In the genomic region with DNA sequence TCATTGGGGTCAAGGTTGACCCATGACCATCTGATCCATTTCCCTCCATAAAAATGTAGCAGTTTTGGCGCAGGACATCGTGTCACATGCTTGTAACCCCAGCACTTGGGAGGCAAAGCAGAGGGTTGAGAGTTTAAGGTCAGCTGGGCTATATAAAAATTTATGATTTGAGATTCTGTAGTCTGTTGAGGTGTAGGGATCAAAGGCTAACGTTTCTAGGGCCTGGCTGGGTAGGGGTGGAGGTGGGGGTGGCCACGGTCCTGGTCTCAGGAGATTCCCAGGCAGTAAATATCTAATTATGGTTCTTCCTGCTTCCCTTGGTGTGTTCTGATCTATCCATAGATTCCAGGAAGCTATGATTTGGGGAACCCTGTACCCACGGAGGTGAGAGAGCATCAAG, we compare ENCODE assay signal across 22 mouse cellular contexts. TPM values are rescaled to one million over a fixed set of nuclear protein-coding genes. Genes with fewer than 3 reads are reported as not detected.
DNase-seq lines count a peak whose midpoint lies in the region; ATAC-seq and TF ChIP-seq lines count a peak whose summit lies in the region.
"Had no signal": no experiment of that assay in that cellular context is flagged by ENCODE, and none has a peak within 500 bp of the region (broad histone marks: within the 10 kb centered on the region; RNA-seq: fewer than 3 reads in every experiment).

No protein-coding gene starts in this region.

- H3K4me1 ChIP-seq in forebrain, embryonic 10.5 days: peaks cover 30% of the 10 kb centered on the region
- H3K4me1 ChIP-seq in forebrain, embryonic 15.5 days: peaks cover 51% of the 10 kb centered on the region
- H3K4me1 ChIP-seq in hindbrain, embryonic 16.5 days (ENCODE audit: control insufficient read depth, insufficient read depth, low read depth, low read length): peaks cover 20% of the 10 kb centered on the region
- H3K4me1 ChIP-seq in neural tube, embryonic 14.5 days (ENCODE audit: control insufficient read depth, insufficient read depth, low read length): peaks cover 28% of the 10 kb centered on the region

- H3K27me3 ChIP-seq in forebrain, embryonic 10.5 days (ENCODE audit: poor library complexity, severe bottlenecking): peaks cover 10% of the 10 kb centered on the region
- H3K27me3 ChIP-seq in forebrain, embryonic 15.5 days: no peaks in the 10 kb centered on the region
- no peaks in the 10 kb centered on the region for H3K27me3 ChIP-seq in hindbrain, embryonic 16.5 days (replicated peaks; ENCODE audit: control insufficient read depth, insufficient read depth, low read length)
- H3K27me3 ChIP-seq in neural tube, embryonic 14.5 days (ENCODE audit: control insufficient read depth, insufficient read depth, low read length): no peaks in the 10 kb centered on the region
- H3K27me3 ChIP-seq: embryonic facial prominence, embryonic 15.5 days had no signal

- no peak overlapping the region for H3K9ac ChIP-seq in forebrain, embryonic 15.5 days (replicated peaks)
- no peak overlapping the region for H3K9ac ChIP-seq in hindbrain, embryonic 16.5 days (ENCODE audit: low read depth, low read length)
- H3K9ac ChIP-seq in neural tube, embryonic 14.5 days (replicated peaks; ENCODE audit: low read depth, low read length): no peak overlapping the region
- H3K9ac ChIP-seq: embryonic facial prominence, embryonic 15.5 days; liver, postnatal 0 days had no signal

- H3K9me3 ChIP-seq in forebrain, embryonic 10.5 days: no peaks in the 10 kb centered on the region
- no peaks in the 10 kb centered on the region for H3K9me3 ChIP-seq in forebrain, embryonic 15.5 days
- no peaks in the 10 kb centered on the region for H3K9me3 ChIP-seq in hindbrain, embryonic 16.5 days (ENCODE audit: control insufficient read depth, low read length)
- no peaks in the 10 kb centered on the region for H3K9me3 ChIP-seq in neural tube, embryonic 14.5 days (ENCODE audit: control insufficient read depth, low read length)
- H3K9me3 ChIP-seq: embryonic facial prominence, embryonic 15.5 days; limb, embryonic 10.5 days had no signal

- intact Hi-C loops in left cerebral cortex, adult 2 months (cut with DNase I): no loop called here
- intact Hi-C loops in left cerebral cortex, postnatal 25 days (cut with DNase I): loop anchor here (2.0 kb wide), 1 partner anchor 17 kb away; no protein-coding TSS in a partner anchor

- 88% methylated on average over 5 of the region's 5 CpGs for WGBS in forebrain, embryonic 10.5 days
- 79% methylated on average over 5 of the region's 5 CpGs for WGBS in forebrain, embryonic 15.5 days
- 86% methylated on average over 5 of the region's 5 CpGs for WGBS in hindbrain, embryonic 16.5 days
- 84% methylated on average over 5 of the region's 5 CpGs for WGBS in neural tube, embryonic 14.5 days

- DNase-seq in forebrain, embryonic 10.5 days (ENCODE audit: extremely low spot score, low spot score): no peak
- DNase-seq in left cerebral cortex, adult 2 months (ENCODE audit: extremely low spot score in 1 of 2, low spot score in 2 of 2): no peak
- no peak for DNase-seq in left cerebral cortex, postnatal 25 days (ENCODE audit: low spot score in 2 of 2)
- DNase-seq in spleen, adult 18-20 months: no peak
- DNase-seq in thymus, postnatal 25 days: no peak
- DNase-seq: adrenal gland, postnatal 10 days; cerebellum, adult 11 months; cerebellum, postnatal 14 days; kidney, adult 8-10 months; kidney, postnatal 14 days; liver, postnatal 0 days; thymus, postnatal 4 days had no signal

- H3K36me3 ChIP-seq in forebrain, embryonic 10.5 days (replicated peaks): peaks cover 3% of the 10 kb centered on the region; the same call in 1 of the 2 replicates
- no peaks in the 10 kb centered on the region for H3K36me3 ChIP-seq in forebrain, embryonic 15.5 days
- no peaks in the 10 kb centered on the region for H3K36me3 ChIP-seq in hindbrain, embryonic 16.5 days (ENCODE audit: control insufficient read depth, insufficient read depth, low read length)
- no peaks in the 10 kb centered on the region for H3K36me3 ChIP-seq in neural tube, embryonic 14.5 days (ENCODE audit: control insufficient read depth, insufficient read depth, low read length)
- H3K36me3 ChIP-seq: embryonic facial prominence, embryonic 15.5 days; limb, embryonic 10.5 days had no signal

- no peak for TF ChIP-seq CTCF in left cerebral cortex, adult 2 months (IDR thresholded peaks at IDR 0.05)

- no peak for ATAC-seq in forebrain, embryonic 15.5 days (replicated peaks)
- ATAC-seq in hindbrain, embryonic 16.5 days: no peak
- no peak for ATAC-seq in neural tube, embryonic 14.5 days (ENCODE audit: low read depth)
- ATAC-seq: activated CD4-positive, CD25-positive, alpha-beta regulatory T cell, adult 4 months; liver, postnatal 0 days; Patski had no signal

- peak overlapping the region; percentile 88; the same call in 1 of the 2 replicates for H3K27ac ChIP-seq in forebrain, embryonic 10.5 days
- no peak overlapping the region for H3K27ac ChIP-seq in forebrain, embryonic 15.5 days (replicated peaks)
- H3K27ac ChIP-seq in left cerebral cortex, adult 2 months: no peak overlapping the region
- no peak overlapping the region for H3K27ac ChIP-seq in hindbrain, embryonic 16.5 days (ENCODE audit: low read depth, low read length)
- no peak overlapping the region for H3K27ac ChIP-seq in neural tube, embryonic 14.5 days (ENCODE audit: low read depth, low read length)
- H3K27ac ChIP-seq: embryonic facial prominence, embryonic 15.5 days; limb, embryonic 10.5 days had no signal

- H3K4me2 ChIP-seq in forebrain, embryonic 15.5 days (replicated peaks): no peak overlapping the region
- peak overlapping the region; percentile 37 for H3K4me2 ChIP-seq in hindbrain, embryonic 16.5 days (ENCODE audit: low read length)
- peak overlapping the region; percentile 17; the same call in 1 of the 2 replicates for H3K4me2 ChIP-seq in neural tube, embryonic 14.5 days (ENCODE audit: low read depth, low read length)
- H3K4me2 ChIP-seq: embryonic facial prominence, embryonic 15.5 days had no signal

- no peak overlapping the region for H3K4me3 ChIP-seq in forebrain, embryonic 10.5 days
- no peak overlapping the region for H3K4me3 ChIP-seq in forebrain, embryonic 15.5 days
- peak overlapping the region; percentile 21; the same call in 1 of the 2 replicates for H3K4me3 ChIP-seq in left cerebral cortex, adult 2 months
- no peak overlapping the region for H3K4me3 ChIP-seq in hindbrain, embryonic 16.5 days (ENCODE audit: low read length)
- H3K4me3 ChIP-seq in neural tube, embryonic 14.5 days (ENCODE audit: low read depth, low read length): no peak overlapping the region
- H3K4me3 ChIP-seq: embryonic facial prominence, embryonic 15.5 days; limb, embryonic 10.5 days had no signal

RNA-seq across cellular contexts. Expression of a gene that starts 2.2 kb away (rescaled TPM):
- 7.3 and 9.3 TPM in 2 replicates for polyA plus RNA-seq in forebrain, embryonic 10.5 days (2016; fragmentation: Nextera tagmentation; extraction: Ambion mirVana)
- 47.9 and 53.1 TPM in 2 replicates for polyA plus RNA-seq in forebrain, embryonic 15.5 days (2015; fragmentation: Nextera tagmentation; extraction: Ambion mirVana)
- 100 to 1,000 TPM; 106 to 118 TPM for total RNA-seq in left cerebral cortex, adult 2 months (2021)
- total RNA-seq in left cerebral cortex, postnatal 25 days (2021): 100 to 1,000 TPM; 107 to 115 TPM
- 57.4 and 58.3 TPM in 2 replicates for polyA plus RNA-seq in hindbrain, embryonic 16.5 days (2015; fragmentation: Nextera tagmentation; extraction: Ambion mirVana)
- 60.1 and 60.7 TPM in 2 replicates for polyA plus RNA-seq in neural tube, embryonic 14.5 days (2014; fragmentation: Nextera tagmentation; extraction: Ambion mirVana)
- total RNA-seq: liver, adult 2 months; megakaryocyte-erythroid progenitor cell, adult 5-6 weeks had no signal
- polyA plus RNA-seq: activated CD4-positive, CD25-positive, alpha-beta regulatory T cell, adult 4 months; liver, adult 2 months; Patski had no signal

RNA-seq across cellular contexts. Expression of a gene that starts 17.2 kb away (rescaled TPM):
- 4.3 and 6.8 TPM in 2 replicates for polyA plus RNA-seq in forebrain, embryonic 10.5 days (2016; fragmentation: Nextera tagmentation; extraction: Ambion mirVana)
- 87.4 and 102 TPM in 2 replicates for polyA plus RNA-seq in forebrain, embryonic 15.5 days (2015; fragmentation: Nextera tagmentation; extraction: Ambion mirVana)
- total RNA-seq in left cerebral cortex, adult 2 months (2021): 100 to 1,000 TPM; 304 to 311 TPM
- total RNA-seq in left cerebral cortex, postnatal 25 days (2021): 100 to 1,000 TPM; 268 to 274 TPM
- polyA plus RNA-seq in hindbrain, embryonic 16.5 days (2015; fragmentation: Nextera tagmentation; extraction: Ambion mirVana): 143 and 146 TPM in 2 replicates
- 68.1 and 92.1 TPM in 2 replicates for polyA plus RNA-seq in neural tube, embryonic 14.5 days (2014; fragmentation: Nextera tagmentation; extraction: Ambion mirVana)
- total RNA-seq: megakaryocyte-erythroid progenitor cell, adult 5-6 weeks had no signal
- polyA plus RNA-seq: activated CD4-positive, CD25-positive, alpha-beta regulatory T cell, adult 4 months had no signal

RNA-seq across cellular contexts. Expression of a gene that starts 21.2 kb away (rescaled TPM):
- 1.2 and 1.4 TPM in 2 replicates for polyA plus RNA-seq in forebrain, embryonic 10.5 days (2016; fragmentation: Nextera tagmentation; extraction: Ambion mirVana)
- 3.7 and 4.3 TPM in 2 replicates for polyA plus RNA-seq in forebrain, embryonic 15.5 days (2015; fragmentation: Nextera tagmentation; extraction: Ambion mirVana)
- 10 to 100 TPM; 62.3 to 67.7 TPM for total RNA-seq in left cerebral cortex, adult 2 months (2021)
- 10 to 100 TPM; 62.3 to 64.9 TPM for total RNA-seq in left cerebral cortex, postnatal 25 days (2021)
- polyA plus RNA-seq in hindbrain, embryonic 16.5 days (2015; fragmentation: Nextera tagmentation; extraction: Ambion mirVana): 5.7 and 7.4 TPM in 2 replicates
- 7.4 and 10.1 TPM in 2 replicates for polyA plus RNA-seq in neural tube, embryonic 14.5 days (2014; fragmentation: Nextera tagmentation; extraction: Ambion mirVana)
- total RNA-seq: liver, adult 2 months had no signal
- polyA plus RNA-seq: heart, postnatal 0 days; liver, adult 2 months; liver, postnatal 0 days had no signal

RNA-seq across cellular contexts. Expression of a gene that starts 30.8 kb away (rescaled TPM):
- polyA plus RNA-seq in forebrain, embryonic 10.5 days (2016; fragmentation: Nextera tagmentation; extraction: Ambion mirVana): 7.8 and 8.9 TPM in 2 replicates
- polyA plus RNA-seq in forebrain, embryonic 15.5 days (2015; fragmentation: Nextera tagmentation; extraction: Ambion mirVana): 6.8 and 7.0 TPM in 2 replicates
- 1 to 10 TPM; 2.2 to 2.4 TPM for total RNA-seq in left cerebral cortex, adult 2 months (2021)
- total RNA-seq in left cerebral cortex, postnatal 25 days (2021): 1 to 10 TPM; 2.4 to 2.6 TPM
- polyA plus RNA-seq in hindbrain, embryonic 16.5 days (2015; fragmentation: Nextera tagmentation; extraction: Ambion mirVana): 7.9 and 9.9 TPM in 2 replicates
- polyA plus RNA-seq in neural tube, embryonic 14.5 days (2014; fragmentation: Nextera tagmentation; extraction: Ambion mirVana): 2.3 and 5.6 TPM in 2 replicates

RNA-seq across cellular contexts. Expression of a gene that starts 37.8 kb away (rescaled TPM):
- 156 and 163 TPM in 2 replicates for polyA plus RNA-seq in forebrain, embryonic 10.5 days (2016; fragmentation: Nextera tagmentation; extraction: Ambion mirVana)
- polyA plus RNA-seq in forebrain, embryonic 15.5 days (2015; fragmentation: Nextera tagmentation; extraction: Ambion mirVana): 291 and 305 TPM in 2 replicates
- 1,000 to 10,000 TPM; 1,732 to 1,834 TPM for total RNA-seq in left cerebral cortex, adult 2 months (2021)
- total RNA-seq in left cerebral cortex, postnatal 25 days (2021): 1,000 to 10,000 TPM; 1,837 to 1,919 TPM
- 419 and 442 TPM in 2 replicates for polyA plus RNA-seq in hindbrain, embryonic 16.5 days (2015; fragmentation: Nextera tagmentation; extraction: Ambion mirVana)
- polyA plus RNA-seq in neural tube, embryonic 14.5 days (2014; fragmentation: Nextera tagmentation; extraction: Ambion mirVana): 412 and 503 TPM in 2 replicates
